Mouse (Mus musculus) hindbrain, embryonic 16.5 days (tissue): Measurements from ENCODE around the gene Arfgap2. TPM values are rescaled to one million over a fixed set of nuclear protein-coding genes. Genes with fewer than 3 reads are reported as not detected.
A peak's percentile ranks its signal among the peaks of the same experiment; 100 is the strongest.

Experiments
- ATAC-seq: fragments of 200-750 bp; cut with Nextera tagmentation; 2 replicates; pipeline ENCODE4 v1.8.0; 2017; ENCODE audit warnings: moderate TSS enrichment, moderate library complexity
- H3K27ac ChIP-seq: fragments of 300-500 bp; sonication (generic); 2 replicates; pipeline ENCODE4 v1.5.1; 2014; ENCODE audit warnings: low read depth, mild to moderate bottlenecking, control low read depth, low read length, moderate library complexity
- H3K27me3 ChIP-seq: fragments of 300-500 bp; sonication (generic); replicated peaks from 2 replicates; pipeline ENCODE4 v1.6.1; 2014; ENCODE audit warnings: low read length; ENCODE audit not compliant: control insufficient read depth, insufficient read depth
- H3K36me3 ChIP-seq: fragments of 300-500 bp; sonication (generic); 2 replicates; pipeline ENCODE4 v1.6.1; 2014; ENCODE audit warnings: mild to moderate bottlenecking, low read length, moderate library complexity, mixed read lengths; ENCODE audit not compliant: control insufficient read depth, insufficient read depth
- H3K4me1 ChIP-seq: fragments of 300-500 bp; sonication (generic); 2 replicates; pipeline ENCODE4 v1.6.1; 2014; ENCODE audit warnings: low read depth, low read length; ENCODE audit not compliant: control insufficient read depth, insufficient read depth
- H3K4me2 ChIP-seq: fragments of 300-500 bp; sonication (generic); 2 replicates; pipeline ENCODE4 v1.6.1; 2014; ENCODE audit warnings: mild to moderate bottlenecking, low read length, control low read depth, moderate library complexity
- H3K4me3 ChIP-seq: fragments of 300-500 bp; sonication (generic); 2 replicates; pipeline ENCODE4 v1.5.1; 2014; ENCODE audit warnings: mild to moderate bottlenecking, low read length, control low read depth, moderate library complexity
- H3K9ac ChIP-seq: fragments of 300-500 bp; sonication (generic); 2 replicates; pipeline ENCODE4 v1.6.1; 2014; ENCODE audit warnings: low read depth, mild to moderate bottlenecking, control low read depth, low read length, moderate library complexity
- H3K9me3 ChIP-seq: fragments of 300-500 bp; sonication (generic); 2 replicates; pipeline ENCODE4 v1.6.1; 2014; ENCODE audit warnings: mild to moderate bottlenecking, low read length, moderate library complexity; ENCODE audit not compliant: control insufficient read depth
- WGBS: fragments of 180-500 bp; shearing (Covaris S2); extraction: QIAGEN DNeasy Blood & Tissue Kit; methylation state at CpG from one replicate; pipeline ENCODE4 v1.1.7; 2014; 5-methylcytosine and 5-hydroxymethylcytosine counted together
- polyA plus RNA-seq: library from polyadenylated mRNA; unstranded; fragments of >200 nt; fragmentation: Nextera tagmentation; extraction: Ambion mirVana; gene quantifications from 2 replicates; pipeline ENCODE4 v1.2.1, GENCODE M21; 2015

The Arfgap2 gene
- polyA plus RNA-seq, 1 experiment from 2014 or later, result 61.2 TPM

DNA sequence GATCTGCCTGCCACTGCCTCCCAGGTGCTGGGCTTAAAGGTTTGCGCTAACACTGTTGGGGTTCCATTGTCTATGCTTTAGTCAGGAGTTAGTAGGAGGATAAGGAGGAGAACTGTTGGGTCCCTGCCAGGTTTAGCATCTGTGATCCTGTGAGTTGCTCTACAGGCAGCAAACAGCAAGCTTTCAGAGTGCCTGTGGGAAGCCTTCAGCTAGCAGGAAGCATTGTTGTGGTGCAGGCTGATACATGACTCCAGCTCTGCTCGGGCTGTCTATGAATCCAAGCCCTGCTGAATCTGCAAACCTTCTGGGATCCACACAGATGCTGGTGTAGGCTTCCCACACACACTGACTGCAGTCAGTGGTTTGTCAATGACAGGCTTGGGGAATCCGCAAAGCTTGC lies 21.4 kb upstream of the Arfgap2 start:
- ATAC-seq, result peak; percentile 31; the same call in 1 of the 2 replicates
- Histone ChIP-seq H3K4me2 (no peak overlapping the region), H3K4me1 (no peaks in the 10 kb centered on the region), H3K36me3 (no peaks in the 10 kb centered on the region), H3K27me3 (no peaks in the 10 kb centered on the region), H3K27ac (no peak overlapping the region), H3K9me3 (no peaks in the 10 kb centered on the region), H3K4me3 (no peak overlapping the region), H3K9ac (no peak overlapping the region)
- WGBS, result 47% methylated on average over 3 of the region's 3 CpGs

DNA sequence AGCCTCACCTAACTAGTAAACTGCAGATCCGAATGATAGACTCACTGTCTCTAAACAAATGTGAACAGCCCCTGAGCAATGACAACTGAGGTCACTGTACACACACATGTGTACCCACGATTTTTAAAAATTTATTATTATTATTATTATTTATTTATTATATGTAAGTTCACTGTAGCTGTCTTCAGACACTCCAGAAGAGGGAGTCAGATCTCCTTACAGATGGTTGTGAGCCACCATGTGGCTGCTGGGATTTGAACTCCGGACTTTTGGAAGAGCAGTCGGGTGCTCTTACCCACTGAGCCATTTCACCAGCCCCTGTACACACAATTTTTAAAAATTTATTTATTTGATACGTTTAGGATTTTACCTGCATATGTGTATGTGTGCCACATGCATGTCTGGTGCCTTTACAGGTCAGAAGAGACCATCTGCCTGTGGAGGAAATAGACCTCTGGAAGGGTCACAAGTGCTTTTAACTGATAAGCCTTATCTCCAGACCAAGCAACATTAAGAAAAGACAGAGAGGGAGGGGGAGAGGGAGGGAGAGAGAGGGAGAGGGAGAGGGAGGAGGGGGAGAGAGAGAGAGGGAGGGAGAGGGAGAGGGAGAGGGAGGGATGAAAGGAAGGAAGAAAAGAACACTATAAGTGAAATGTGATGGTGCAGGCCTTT lies 20.1 kb upstream of the Arfgap2 start:
- Histone ChIP-seq H3K4me2 (no peak overlapping the region), H3K9me3 (no peaks in the 10 kb centered on the region), H3K4me3 (no peak overlapping the region), H3K27ac (no peak overlapping the region), H3K4me1 (no peaks in the 10 kb centered on the region), H3K27me3 (no peaks in the 10 kb centered on the region), H3K9ac (no peak overlapping the region), H3K36me3 (no peaks in the 10 kb centered on the region)
- no peak for ATAC-seq
- 86% methylated on average over 5 of the region's 5 CpGs for WGBS

DNA sequence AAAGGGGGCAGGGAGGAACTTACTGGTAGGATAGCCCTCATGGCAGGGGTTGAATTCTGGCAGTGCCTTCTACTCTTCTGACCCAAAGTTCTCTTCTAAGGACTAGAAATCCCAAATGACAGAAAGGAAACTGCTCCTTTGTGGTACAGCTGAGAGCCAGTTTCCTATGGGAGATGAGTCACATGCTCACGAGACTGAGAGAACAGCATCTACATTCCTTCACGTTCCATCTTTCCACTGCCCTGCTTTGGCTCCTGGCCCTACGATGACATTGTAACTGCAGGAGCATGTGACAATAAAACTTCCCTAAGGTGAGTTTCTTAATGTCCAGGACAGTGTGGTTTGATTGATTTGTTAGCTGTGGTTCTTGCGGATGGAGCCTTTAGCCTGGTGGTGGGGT lies 16.4 kb upstream of the Arfgap2 start:
- no peak overlapping the region for H3K9ac ChIP-seq
- H3K4me2 ChIP-seq, result no peak overlapping the region
- no peak overlapping the region for H3K4me3 ChIP-seq
- H3K9me3 ChIP-seq, result no peaks in the 10 kb centered on the region
- no peaks in the 10 kb centered on the region for H3K36me3 ChIP-seq
- 89% methylated on average over 4 of the region's 4 CpGs for WGBS
- H3K27me3 ChIP-seq, result no peaks in the 10 kb centered on the region
- no peak for ATAC-seq
- no peak overlapping the region for H3K27ac ChIP-seq
- H3K4me1 ChIP-seq, result no peaks in the 10 kb centered on the region

GRCm38 (mm10) chr2:91252001-91252400 lies 12.8 kb upstream of the Arfgap2 start:
- Histone ChIP-seq H3K36me3 (no peaks in the 10 kb centered on the region), H3K27me3 (peaks cover 4% of the 10 kb centered on the region; the same call in 1 of the 2 replicates), H3K4me3 (no peak overlapping the region), H3K9ac (no peak overlapping the region), H3K4me1 (peaks cover 15% of the 10 kb centered on the region), H3K4me2 (no peak overlapping the region), H3K9me3 (no peaks in the 10 kb centered on the region), H3K27ac (no peak overlapping the region)
- 76% methylated on average over 4 of the region's 4 CpGs for WGBS
- no peak for ATAC-seq

- no peak overlapping the region for H3K4me3 ChIP-seq
- H3K9ac ChIP-seq, result no peak overlapping the region
- ATAC-seq, result no peak
- H3K4me2 ChIP-seq, result no peak overlapping the region
- no peak overlapping the region for H3K27ac ChIP-seq
- 52% methylated on average over 4 of the region's 4 CpGs for WGBS
- H3K4me1 ChIP-seq, result peaks cover 20% of the 10 kb centered on the region
- H3K36me3 ChIP-seq, result no peaks in the 10 kb centered on the region
- H3K9me3 ChIP-seq, result no peaks in the 10 kb centered on the region
- peaks cover 4% of the 10 kb centered on the region; the same call in 1 of the 2 replicates for H3K27me3 ChIP-seq
These were observed 12.3 kb upstream of the Arfgap2 start for GRCm38 (mm10) chr2:91252512-91252911.

- 24% methylated on average over 8 of the region's 8 CpGs for WGBS
- no peak overlapping the region for H3K27ac ChIP-seq
These were observed 9.9 kb upstream of the Arfgap2 start for GRCm38 (mm10) chr2:91254725-91255380.

DNA sequence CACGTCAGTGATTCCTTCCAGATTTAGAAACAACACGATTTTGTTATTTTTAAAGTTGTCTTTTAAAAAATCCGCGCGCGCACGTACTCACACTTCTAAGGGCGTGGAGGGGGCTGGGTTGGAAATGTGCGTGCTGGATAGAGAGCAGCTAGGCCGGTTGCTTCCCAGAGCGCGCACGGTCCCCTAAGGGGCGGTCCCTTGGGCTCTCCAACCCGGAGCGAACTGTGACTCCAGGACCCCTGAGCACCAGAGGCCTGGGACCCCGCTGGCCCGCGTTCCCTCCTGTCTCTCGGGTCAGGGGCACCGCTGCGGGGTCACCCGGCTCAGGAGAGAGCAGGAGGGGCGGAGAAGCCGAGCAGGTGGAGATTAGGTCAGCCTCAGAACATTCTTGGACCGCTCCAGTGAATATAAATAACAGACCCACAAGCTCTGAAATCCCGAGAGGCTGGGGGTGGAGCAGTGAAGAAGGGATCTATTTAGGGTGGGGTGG lies 9.1 kb upstream of the Arfgap2 start, which contains the start of gene Pacsin3:
Gene Pacsin3, plus strand, starts transcription at position 294 of the 490 bp plus-strand sequence.
- 1% methylated on average over 27 of the region's 27 CpGs for WGBS
- 0 out of 2 replicates have a peak, but pooled peaks have one; percentile 11 for ATAC-seq
- Histone ChIP-seq H3K9me3 (no peaks in the 10 kb centered on the region), H3K4me3 (peak within 1 kb of the TSS; percentile 56), H3K4me1 (peaks cover 20% of the 10 kb centered on the region), H3K36me3 (no peaks in the 10 kb centered on the region), H3K27ac (peak within 1 kb of the TSS; percentile 31), H3K27me3 (peaks cover 4% of the 10 kb centered on the region; the same call in 1 of the 2 replicates), H3K9ac (peak within 1 kb of the TSS; percentile 68), H3K4me2 (peak within 1 kb of the TSS; percentile 98)

More at GRCm38 (mm10) chr2:91254725-91255380, 9.9 kb upstream of the Arfgap2 start:
- Histone ChIP-seq H3K9ac (no peak overlapping the region), H3K4me2 (no peak overlapping the region; the same call in 1 of the 2 replicates), H3K9me3 (no peaks in the 10 kb centered on the region), H3K4me3 (no peak overlapping the region), H3K27me3 (peaks cover 4% of the 10 kb centered on the region; the same call in 1 of the 2 replicates), H3K36me3 (no peaks in the 10 kb centered on the region), H3K4me1 (peaks cover 20% of the 10 kb centered on the region)
- ATAC-seq, result no peak

DNA sequence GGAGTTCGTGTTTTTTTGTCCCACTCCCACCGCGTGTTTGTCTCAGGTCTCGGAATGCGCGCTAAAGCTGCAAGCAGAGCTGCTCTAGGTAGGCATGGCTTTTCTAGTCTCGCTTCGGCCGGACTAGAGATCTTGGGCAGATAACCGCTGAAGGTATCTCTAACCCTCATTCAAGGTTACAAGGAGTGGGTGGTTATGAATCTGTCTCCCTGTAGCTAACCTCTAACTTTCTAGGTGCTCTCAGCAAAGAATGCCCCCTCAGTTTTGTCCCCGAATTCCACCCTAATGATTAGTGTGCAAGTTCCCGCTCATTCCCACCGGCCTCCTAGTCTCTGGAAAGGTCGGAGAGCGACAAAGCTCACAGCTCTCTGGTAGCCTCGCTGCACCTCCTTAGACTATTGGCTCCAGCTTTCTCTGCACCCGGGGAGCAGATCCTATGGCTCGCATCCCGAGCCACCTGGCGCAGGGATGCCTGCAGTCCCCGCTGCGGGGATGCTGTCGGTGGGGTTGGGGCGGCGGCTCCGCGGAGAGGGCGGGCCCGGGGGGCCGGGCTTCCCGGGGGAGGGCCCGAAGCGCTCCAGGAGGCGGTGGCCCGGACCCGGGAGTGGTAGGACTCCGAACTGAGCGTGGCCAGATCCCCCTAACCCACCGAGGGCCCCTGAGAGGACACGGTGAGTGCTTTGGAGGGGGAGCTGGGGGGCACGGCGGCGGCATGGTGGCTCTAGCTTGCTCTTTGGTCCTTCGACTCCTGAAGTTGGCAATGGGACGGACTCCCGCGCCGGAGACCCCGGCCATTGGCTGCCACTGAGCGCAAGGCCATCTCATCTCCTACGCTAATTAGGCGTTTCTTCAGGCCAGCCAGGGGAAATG lies 8.3 kb upstream of the Arfgap2 start:
- peak overlapping the region; percentile 68 for H3K9ac ChIP-seq

More for the DNA sequence above, 8.3 kb upstream of the Arfgap2 start:
- no peaks in the 10 kb centered on the region for H3K9me3 ChIP-seq
- peak overlapping the region; percentile 98 for H3K4me2 ChIP-seq
- no peaks in the 10 kb centered on the region for H3K36me3 ChIP-seq
- ATAC-seq, result peak; percentile 49
- WGBS, result under 1% methylated on average over 52 of the region's 52 CpGs
- peak overlapping the region; percentile 31 for H3K27ac ChIP-seq
- H3K4me3 ChIP-seq, result peak overlapping the region; percentile 56
- peaks cover 4% of the 10 kb centered on the region; the same call in 1 of the 2 replicates for H3K27me3 ChIP-seq
- H3K4me1 ChIP-seq, result peaks cover 20% of the 10 kb centered on the region
